Mouse (Mus musculus) brain, embryonic 14.5 days (tissue): Measurements from ENCODE around the gene Cep95. TPM values are rescaled to one million over a fixed set of nuclear protein-coding genes. Genes with fewer than 3 reads are reported as not detected.
"Not testable (repeated sequence)": the region's sequence is repeated elsewhere in the genome, so short reads cannot be mapped to it uniquely, and the experiment has no call there.

Experiments used
- DNase-seq: peaks from one replicate; pipeline ENCODE4 v3.0.0-alpha.2; 2011; ENCODE audit warnings: low read depth
- CTCF ChIP-seq: fragments of 200-500 bp; IDR thresholded peaks from 2 replicates; pipeline ENCODE4 v1.5.1; 2012; ENCODE audit warnings: inconsistent platforms, mild to moderate bottlenecking, moderate library complexity, borderline replicate concordance; ENCODE audit not compliant: insufficient read depth, insufficient read length; ENCODE audit errors: extremely low read depth
- POLR2A ChIP-seq: fragments of 200-500 bp; IDR thresholded peaks from 2 replicates; pipeline ENCODE4 v1.6.1; 2012; ENCODE audit warnings: mild to moderate bottlenecking, inconsistent platforms, borderline replicate concordance; ENCODE audit not compliant: poor library complexity, insufficient read depth, insufficient read length, severe bottlenecking; ENCODE audit errors: extremely low read depth
- polyA plus RNA-seq: library from polyadenylated mRNA; depleted of rRNA; stranded (reverse); fragments of >200 nt; gene quantifications from 2 replicates; pipeline ENCODE4 v1.2.3, GENCODE M21; 2012; rRNA removed

Gene Cep95
- polyA plus RNA-seq, result 20.3 and 22.3 TPM in 2 replicates

DNA sequence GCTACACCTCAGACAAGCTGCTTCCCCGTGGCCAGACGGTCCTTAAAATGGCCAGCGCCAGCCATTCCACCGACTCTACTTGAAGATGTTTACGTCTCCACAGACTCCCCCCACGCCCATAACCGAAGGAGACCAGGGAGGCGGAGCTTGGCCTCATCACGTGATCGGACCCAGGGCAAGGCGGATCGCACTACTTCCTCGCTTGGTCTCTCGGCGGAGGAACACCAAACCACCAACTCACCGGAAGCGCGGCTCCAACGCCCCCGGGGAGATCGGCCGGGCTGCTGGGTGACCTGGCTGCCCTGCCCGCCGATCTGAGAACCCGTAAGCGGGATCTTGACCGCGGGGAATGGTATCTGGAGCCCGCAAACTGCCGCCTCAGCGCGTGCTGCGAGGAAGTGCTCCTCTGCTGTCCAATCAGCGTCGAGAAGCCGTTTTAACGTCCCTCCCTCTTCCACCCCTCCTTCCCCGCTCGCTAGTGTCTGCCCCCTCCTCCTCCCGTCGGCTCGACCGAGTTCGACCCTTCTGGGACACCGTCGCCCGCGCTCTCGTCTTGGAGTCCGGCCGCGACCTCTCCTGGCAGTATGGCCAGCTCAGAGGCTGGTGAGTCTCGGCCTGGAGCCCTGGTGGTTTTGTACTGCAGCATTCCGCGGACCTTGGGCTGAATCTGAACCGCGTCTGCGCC is at the start of gene Cep95, which contains the start of gene Ddx5:
Gene Cep95, plus strand, starts transcription at position 478 of the 685 bp plus-strand sequence.
Gene Ddx5, minus strand, starts transcription at position 411 of the 685 bp plus-strand sequence.
- TF ChIP-seq CTCF (no peak), POLR2A (peak; percentile 36; the same call in 1 of the 2 replicates)
- peak; percentile 99 for DNase-seq

DNA sequence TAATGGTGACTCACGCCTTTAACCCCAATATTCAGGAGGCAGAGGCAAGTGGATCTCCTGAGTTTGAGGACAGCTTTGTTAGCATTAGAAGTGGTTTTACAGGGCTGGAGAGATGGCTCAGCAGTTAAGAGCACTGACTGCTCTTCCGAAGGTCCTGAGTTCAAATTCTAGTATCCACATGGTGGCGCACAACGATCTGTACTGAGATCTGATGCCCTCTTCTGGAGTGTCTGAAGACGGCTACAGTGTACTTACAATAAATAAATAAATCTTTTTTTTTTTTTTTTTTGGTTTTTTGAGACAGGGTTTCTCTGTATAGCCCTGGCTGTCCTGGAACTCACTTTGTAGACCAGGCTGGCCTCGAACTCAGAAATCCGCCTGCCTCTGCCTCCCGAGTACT is 48.3 kb upstream of the Cep95 start:
- not testable (repeated sequence) for DNase-seq

DNA sequence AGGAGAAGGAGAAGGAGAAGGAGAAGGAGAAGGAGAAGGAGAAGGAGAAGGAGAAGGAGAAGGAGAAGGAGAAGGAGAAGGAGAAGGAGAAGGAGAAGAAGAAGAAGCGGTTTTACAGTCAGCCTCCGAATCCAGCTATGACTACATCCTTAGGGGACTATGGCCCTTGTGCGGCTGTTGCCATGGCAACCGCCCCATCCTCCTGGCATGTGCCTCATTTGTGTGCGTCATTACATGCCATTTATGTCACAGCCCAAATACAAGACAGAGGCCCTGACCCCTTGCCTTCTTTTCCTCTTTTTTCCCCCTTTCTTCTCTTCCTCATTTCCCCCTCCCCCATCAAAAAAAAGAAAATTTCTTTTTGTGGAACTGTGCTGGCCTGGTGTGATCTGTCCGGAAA is 47.8 kb upstream of the Cep95 start:
- peak; percentile 86 for DNase-seq
- TF ChIP-seq POLR2A, result no peak
- TF ChIP-seq CTCF, result no peak

DNA sequence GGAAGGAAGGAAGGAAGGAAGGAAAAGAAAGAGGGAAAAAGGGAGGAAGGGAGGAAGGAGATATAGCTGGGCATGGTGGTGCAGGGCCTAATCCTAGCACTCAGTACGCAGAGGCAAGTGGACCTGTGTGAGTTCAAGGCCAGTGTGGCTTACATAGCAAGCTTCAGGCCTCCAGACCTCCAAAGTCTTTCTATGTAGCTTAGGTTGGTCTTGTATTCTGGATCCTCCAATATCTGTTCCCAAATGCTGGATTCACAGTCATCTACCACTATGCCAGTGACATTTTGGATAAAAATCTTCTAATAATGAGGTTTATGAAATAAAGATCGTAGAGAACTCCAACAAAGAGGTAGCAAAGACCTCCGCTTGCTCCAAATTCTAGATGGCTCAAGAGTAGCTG is 47.2 kb upstream of the Cep95 start:
- no peak for TF ChIP-seq CTCF
- no peak for TF ChIP-seq POLR2A
- no peak for DNase-seq

DNA sequence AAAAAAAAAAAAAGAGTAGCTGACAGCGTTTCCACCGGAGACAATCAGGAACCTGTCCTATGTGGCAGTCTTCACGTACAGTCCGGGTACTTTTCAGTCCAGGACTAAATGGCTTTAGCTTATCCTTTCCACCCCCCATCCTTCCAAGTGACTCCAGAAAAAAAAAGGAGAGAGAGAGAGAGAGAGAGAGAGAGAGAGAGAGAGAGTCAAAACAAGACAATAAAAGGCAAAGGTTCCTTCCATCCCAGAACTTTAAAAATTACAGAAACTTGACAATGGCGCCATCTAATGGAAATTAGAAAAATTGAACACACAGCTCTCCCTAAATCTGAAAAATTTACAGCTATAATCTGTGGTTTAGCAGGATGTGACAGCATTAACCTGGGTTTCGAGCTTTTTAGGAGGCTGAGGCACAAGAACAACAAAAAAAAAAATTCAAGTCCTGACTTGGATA is 46.6 kb upstream of the Cep95 start:
- DNase-seq, result peak; percentile 73
- TF ChIP-seq CTCF (no peak), POLR2A (no peak)

GRCm38 (mm10) chr11:106744949-106745348 is 44.1 kb upstream of the Cep95 start:
- no peak; the same call in 1 of the 2 replicates for TF ChIP-seq CTCF
- no peak for TF ChIP-seq POLR2A

GRCm38 (mm10) chr11:106749557-106750120 is 39.4 kb upstream of the Cep95 start:
- not testable (repeated sequence) for DNase-seq

More at GRCm38 (mm10) chr11:106744949-106745348, 44.1 kb upstream of the Cep95 start:
- DNase-seq, result no peak

- no peak for TF ChIP-seq CTCF
- no peak for TF ChIP-seq POLR2A
- no peak for DNase-seq
These were observed 38.8 kb upstream of the Cep95 start, which contains the start of gene Pecam1 for GRCm38 (mm10) chr11:106750121-106750751. Gene Pecam1, minus strand, starts transcription at chr11:106750628.

GRCm38 (mm10) chr11:106751039-106752018 is 37.7 kb upstream of the Cep95 start, which contains the start of gene Milr1:
Gene Milr1, plus strand, starts transcription at chr11:106751226.
- no peak for DNase-seq
- TF ChIP-seq CTCF, result no peak
- TF ChIP-seq POLR2A, result no peak

- TF ChIP-seq POLR2A (no peak), CTCF (no peak)
- DNase-seq, result no peak
These were observed 36.9 kb upstream of the Cep95 start for GRCm38 (mm10) chr11:106752103-106752502.

- no peak for DNase-seq
- TF ChIP-seq CTCF (no peak), POLR2A (no peak)
These were observed 35.7 kb upstream of the Cep95 start for GRCm38 (mm10) chr11:106753314-106753713.
